Mouse (Mus musculus): Measurements from ENCODE around the gene Thegl.
"Not testable (repeated sequence)": the region's sequence is repeated elsewhere in the genome, so short reads cannot be mapped to it uniquely, and the experiment has no call there.

Thegl gene

GRCm38 (mm10) chr5:77056881-77057440 lies 41.1 kb downstream of the Thegl start:
- DNase-seq: no peak

DNA sequence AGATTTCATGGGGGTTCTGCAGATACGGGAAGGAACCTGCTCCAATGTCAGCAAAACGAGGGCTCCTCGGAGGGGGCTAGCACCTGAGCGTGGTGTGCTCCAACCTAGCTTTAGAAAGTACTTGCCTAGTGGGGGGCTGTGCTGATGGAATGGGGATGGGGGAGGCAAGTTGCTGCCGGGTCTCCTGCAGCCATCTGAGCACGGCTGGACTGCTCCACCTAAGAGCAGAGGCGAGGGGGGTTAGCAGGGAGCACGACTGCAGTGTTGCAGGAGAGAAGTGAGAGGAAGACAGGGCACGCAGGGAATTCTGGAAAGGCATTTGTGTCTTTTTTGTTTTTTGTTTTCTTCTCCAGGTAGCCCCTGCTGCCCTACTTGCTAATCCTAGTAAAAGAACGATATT lies 44.5 kb downstream of the Thegl start:
- DNase-seq: no peak

- peak; percentile 61 to 84 for DNase-seq
Measured at GRCm38 (mm10) chr5:77061372-77062038, 45.7 kb downstream of the Thegl start.

DNA sequence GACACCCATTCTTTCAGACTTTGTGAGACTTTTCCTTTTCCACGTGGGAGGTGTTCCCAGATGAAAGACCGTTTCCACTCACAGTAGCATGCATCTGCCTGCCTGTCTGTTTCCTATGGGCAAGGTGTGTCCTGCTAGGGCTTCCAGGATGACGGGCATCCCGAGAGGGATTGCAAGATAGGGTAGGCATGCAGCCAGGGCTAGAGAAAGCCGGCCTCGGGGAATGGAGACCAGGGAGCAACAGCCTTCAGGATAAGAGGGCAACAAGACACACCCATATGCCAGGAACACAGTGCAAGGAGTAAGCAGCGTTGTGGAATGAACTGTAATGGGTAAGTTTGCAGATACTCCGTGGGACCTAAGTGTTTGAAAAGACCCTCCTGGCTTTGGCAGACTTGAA lies 51.5 kb downstream of the Thegl start:
- DNase-seq: peak; percentile 26 to 36

DNA sequence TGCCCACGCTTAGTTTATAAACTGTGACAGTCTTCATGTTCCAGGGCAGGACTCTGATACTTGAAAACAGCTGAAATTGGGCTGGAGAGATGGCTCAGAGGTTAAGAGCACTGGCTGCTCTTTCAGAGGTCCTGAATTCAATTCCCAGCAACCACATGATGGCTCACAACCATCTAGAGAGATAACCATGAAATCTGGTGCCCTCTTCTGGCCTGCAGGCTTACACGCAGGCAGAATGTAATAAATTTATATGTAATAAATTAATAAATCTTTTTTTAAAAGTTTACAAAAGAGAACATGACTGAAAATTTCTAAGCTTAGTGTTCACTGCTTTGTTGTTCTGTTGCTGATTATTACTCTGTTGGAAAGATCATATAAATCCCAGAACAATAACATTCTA lies 55.2 kb downstream of the Thegl start:
- no peak for DNase-seq

DNA sequence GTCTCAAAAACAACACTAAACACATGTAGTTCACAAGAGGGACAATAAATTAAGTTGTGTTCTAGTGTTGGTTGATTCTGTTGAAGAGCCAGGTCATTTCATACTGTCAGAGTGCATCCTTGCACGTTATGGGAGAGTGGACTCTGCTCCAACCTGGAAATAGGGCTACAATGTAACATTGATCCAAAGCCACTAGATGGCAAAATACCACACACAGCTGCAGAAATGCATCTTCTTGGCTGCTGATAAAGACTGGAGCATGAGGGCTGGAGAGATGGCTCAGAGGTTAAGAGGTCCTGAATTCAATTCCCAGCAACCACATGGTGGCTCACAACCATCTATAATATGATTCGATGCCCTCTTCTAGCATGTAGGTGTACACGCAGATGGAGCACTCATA lies 55.8 kb downstream of the Thegl start:
- no peak for DNase-seq

GRCm38 (mm10) chr5:77073794-77074193 lies 58.0 kb downstream of the Thegl start:
- no peak for DNase-seq

- DNase-seq: peak; percentile 56 to 58
Measured at GRCm38 (mm10) chr5:77074914-77075313, 59.1 kb downstream of the Thegl start.

- no peak for DNase-seq
Measured at GRCm38 (mm10) chr5:77075951-77076350, 60.1 kb downstream of the Thegl start.

GRCm38 (mm10) chr5:77080761-77081160 lies 64.9 kb downstream of the Thegl start:
- DNase-seq: no peak

GRCm38 (mm10) chr5:77082735-77083134 lies 66.9 kb downstream of the Thegl start:
- DNase-seq: no peak

DNA sequence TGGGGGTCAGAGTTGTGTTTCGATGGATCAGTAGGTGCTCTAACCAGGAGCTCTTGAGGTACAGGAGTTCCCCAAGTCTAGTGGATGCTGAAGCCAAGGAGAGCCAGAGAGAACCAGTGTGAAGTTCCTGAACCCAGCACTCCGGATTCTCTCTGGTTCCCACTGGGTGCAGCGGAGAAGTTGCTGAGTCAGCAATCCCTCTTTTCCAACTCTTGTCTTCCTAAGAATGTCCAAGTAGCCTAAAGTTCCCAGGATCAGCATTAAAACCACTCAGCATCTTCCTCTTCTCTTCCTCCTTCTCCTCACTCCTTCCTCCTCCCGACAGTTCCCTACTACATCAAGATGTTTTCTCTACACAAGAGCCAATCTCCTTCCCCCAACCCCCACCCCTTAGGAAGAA lies 68.6 kb downstream of the Thegl start:
- no peak for DNase-seq

DNA sequence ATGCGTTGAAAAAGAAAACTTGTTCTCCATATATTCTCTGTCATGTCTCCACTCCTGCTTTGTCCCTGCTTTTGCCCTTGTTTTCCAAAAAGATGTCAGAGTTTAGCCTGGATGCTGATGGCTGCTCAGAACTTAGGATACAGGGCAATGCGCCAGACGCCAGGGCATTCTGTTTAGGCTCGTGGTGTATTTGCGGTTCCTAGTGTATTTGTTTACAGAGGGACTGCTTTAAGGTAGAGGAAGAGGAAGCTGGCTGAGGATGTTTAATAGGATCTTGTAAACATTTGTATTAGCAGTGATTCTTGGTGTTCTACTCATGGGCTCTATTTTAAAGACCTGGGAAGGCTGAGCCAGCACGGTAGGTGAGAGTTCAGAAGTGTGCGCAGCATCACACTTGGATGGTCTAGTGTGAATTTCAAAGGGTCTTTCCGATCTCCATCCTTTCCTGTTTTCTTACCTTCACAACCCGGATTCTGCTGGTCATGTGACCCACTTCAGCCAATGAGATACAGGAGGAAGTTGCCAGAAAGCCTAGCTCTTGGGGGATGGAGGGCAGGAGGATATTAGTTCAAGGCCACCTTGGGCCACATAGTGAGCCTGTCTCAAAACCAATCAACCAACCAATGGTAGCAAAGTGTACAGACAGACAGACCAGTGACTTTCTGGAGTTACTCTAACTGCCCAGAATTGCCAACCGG lies 70.1 kb downstream of the Thegl start:
- DNase-seq: peak; percentile 39 to 59

- DNase-seq: no peak
Measured at GRCm38 (mm10) chr5:77086541-77086940, 70.7 kb downstream of the Thegl start.

DNA sequence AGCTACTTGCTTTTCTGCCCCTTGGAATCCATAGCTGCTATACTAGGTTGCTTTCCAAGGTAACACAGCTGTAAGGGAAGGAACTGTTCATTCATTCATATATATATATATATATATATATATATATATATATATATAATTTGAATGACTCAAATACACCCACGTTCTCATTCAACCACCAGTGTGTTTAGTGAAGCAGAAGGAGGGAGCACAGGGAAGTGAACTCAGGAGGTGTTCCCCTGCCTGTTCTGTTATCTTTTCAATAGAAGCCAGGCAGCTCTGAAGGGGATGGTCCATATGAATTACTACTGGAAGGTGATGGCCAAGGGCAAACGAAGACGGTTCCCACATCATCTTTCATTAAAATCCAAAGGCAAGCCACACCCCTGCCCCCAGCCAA lies 71.3 kb downstream of the Thegl start:
- no peak for DNase-seq

DNA sequence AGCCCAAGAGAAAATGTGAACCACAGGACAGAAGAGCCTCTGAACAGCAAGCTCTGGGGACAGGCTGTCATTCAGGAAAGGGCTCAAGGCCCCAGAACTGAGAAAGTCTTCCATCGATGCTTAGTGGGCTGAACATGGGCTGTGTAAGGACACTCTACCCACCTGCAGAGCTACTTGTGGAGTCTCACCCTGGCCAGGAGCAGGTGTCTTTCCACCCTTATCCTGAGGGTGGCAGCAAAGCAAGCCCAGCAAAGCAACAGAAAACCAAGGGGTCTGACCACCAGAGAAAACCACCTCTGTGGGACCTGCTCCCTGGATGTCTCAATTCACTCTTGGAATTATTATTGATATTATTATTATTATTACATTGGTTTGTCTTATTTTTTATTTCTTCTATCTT lies 73.5 kb downstream of the Thegl start:
- DNase-seq: peak; percentile 58 to 80

- DNase-seq: no peak
Measured at GRCm38 (mm10) chr5:77089901-77090300, 74.1 kb downstream of the Thegl start.

DNA sequence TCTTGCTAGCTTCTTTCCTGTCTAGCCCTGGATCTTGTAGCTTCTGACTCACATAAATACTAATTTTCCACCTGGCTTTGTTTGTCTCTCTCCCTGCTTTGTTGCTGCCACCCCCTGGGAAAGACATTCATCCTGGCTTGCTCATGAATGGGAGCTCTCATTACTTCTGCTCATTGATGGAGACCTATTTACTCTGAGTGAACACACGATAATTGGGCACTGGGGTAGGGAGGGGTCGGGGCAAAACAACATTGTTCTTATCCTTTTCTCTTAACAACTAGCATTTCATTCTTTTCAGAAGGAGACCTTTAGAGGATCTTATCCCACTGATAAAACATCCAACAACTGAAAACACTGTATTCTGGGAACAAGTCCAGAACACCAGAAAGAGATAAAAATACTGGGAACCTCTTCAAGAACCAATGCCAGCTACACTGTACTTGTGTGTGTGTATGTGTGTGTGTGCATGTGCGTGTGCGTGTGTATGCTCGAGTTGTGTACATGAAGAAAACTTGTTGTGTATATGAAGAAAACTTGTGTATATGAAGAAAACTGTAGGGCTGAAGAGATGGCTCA lies 74.8 kb downstream of the Thegl start:
- DNase-seq: no peak

DNA sequence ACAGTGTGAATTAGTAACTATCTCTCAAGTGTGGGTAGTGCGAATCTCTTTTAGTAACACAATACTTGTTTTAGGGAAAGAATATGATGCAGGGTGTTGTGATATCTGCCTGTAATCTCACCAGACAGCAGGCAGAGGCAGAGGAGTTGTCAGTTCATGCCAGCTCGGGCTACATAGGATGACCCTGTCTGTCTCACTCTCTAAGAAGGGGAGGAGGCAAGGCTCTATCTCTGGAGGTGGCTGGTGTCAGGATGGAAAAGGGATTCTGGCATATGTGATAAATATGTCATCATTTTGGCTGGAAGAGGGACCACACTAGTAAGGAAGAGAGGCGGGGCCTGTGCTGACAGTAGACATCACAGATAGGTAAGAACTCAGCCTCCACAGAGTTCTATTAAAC lies 76.1 kb downstream of the Thegl start:
- DNase-seq: no peak

GRCm38 (mm10) chr5:77092531-77092930 lies 76.7 kb downstream of the Thegl start:
- DNase-seq: peak; percentile 46 to 48

DNA sequence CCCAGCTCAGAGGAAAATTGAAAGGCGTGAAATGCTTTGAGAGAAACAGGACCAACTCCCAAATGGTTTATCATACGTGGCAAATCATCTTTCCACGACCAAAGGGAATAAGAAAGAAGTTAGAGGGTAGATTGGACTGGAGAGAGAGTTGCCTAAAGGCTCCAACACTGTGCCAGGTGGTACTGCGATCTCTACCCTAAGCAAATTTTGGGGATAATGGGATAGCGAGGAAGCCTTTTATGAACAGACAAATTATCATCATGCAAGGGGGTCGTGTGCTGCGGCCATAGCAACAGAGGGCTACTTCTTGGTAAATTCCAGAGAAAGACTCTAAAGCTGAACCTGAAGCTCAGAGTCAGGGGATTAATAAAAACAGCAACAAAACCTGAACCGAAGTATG lies 78.1 kb downstream of the Thegl start:
- DNase-seq: no peak

GRCm38 (mm10) chr5:77094510-77095491 lies 79.0 kb downstream of the Thegl start:
- peak; percentile 89 to 91 for DNase-seq

- not testable (repeated sequence) for DNase-seq
Measured at GRCm38 (mm10) chr5:77096194-77096593, 80.4 kb downstream of the Thegl start.

All from lung, postnatal 4 days (tissue).